Mouse (Mus musculus) heart, postnatal 0 days (tissue): Measurements from ENCODE around the gene Arhgap9. TPM values are rescaled to one million over a fixed set of nuclear protein-coding genes. Genes with fewer than 3 reads are reported as not detected.
A peak's percentile ranks its signal among the peaks of the same experiment; 100 is the strongest.

ENCODE experiments used
- ATAC-seq: fragments of 200-750 bp; cut with Nextera tagmentation; 2 replicates; pipeline ENCODE4 v1.8.0; 2017; ENCODE audit warnings: low read depth, moderate number of reproducible peaks, moderate library complexity; ENCODE audit not compliant: insufficient read depth
- DNase-seq: peaks from one replicate; pipeline ENCODE4 v3.0.0-alpha.2; 2016; ENCODE audit warnings: low spot score
- H3K27ac ChIP-seq: fragments of 300-500 bp; sonication (generic); 2 replicates; pipeline ENCODE4 v1.5.1; 2014; ENCODE audit warnings: low read depth, mild to moderate bottlenecking
- H3K27me3 ChIP-seq: fragments of 300-500 bp; sonication (generic); 2 replicates; pipeline ENCODE4 v1.6.1; 2014; ENCODE audit warnings: low read length, mixed read lengths; ENCODE audit not compliant: control insufficient read depth, insufficient read depth
- H3K36me3 ChIP-seq: fragments of 300-500 bp; sonication (generic); replicated peaks from 2 replicates; pipeline ENCODE4 v1.6.1; 2014; ENCODE audit warnings: low read length, mixed read lengths; ENCODE audit not compliant: control insufficient read depth, insufficient read depth
- H3K4me1 ChIP-seq: fragments of 300-500 bp; sonication (generic); 2 replicates; pipeline ENCODE4 v1.6.1; 2014; ENCODE audit warnings: antibody characterized with exemption; ENCODE audit not compliant: control insufficient read depth, insufficient read depth
- H3K4me2 ChIP-seq: fragments of 300-500 bp; sonication (generic); 2 replicates; pipeline ENCODE4 v1.6.1; 2014; ENCODE audit warnings: low read depth, mild to moderate bottlenecking, low read length, moderate library complexity
- H3K4me3 ChIP-seq: fragments of 300-500 bp; sonication (generic); 2 replicates; pipeline ENCODE4 v1.5.1; 2014; ENCODE audit warnings: low read depth, low read length
- H3K9ac ChIP-seq: fragments of 300-500 bp; sonication (generic); replicated peaks from 2 replicates; pipeline ENCODE4 v1.6.1; 2014; ENCODE audit warnings: low read depth, low read length, mixed read lengths
- H3K9me3 ChIP-seq: fragments of 300-500 bp; sonication (generic); replicated peaks from 2 replicates; pipeline ENCODE4 v1.6.1; 2016; ENCODE audit warnings: low read length; ENCODE audit not compliant: control insufficient read depth
- CTCF ChIP-seq: IDR thresholded peaks from 2 replicates; pipeline ENCODE4 v1.5.1; 2016; ENCODE audit warnings: antibody characterized with exemption, control low read depth, low read depth
- EP300 ChIP-seq: IDR thresholded peaks from 2 replicates; pipeline ENCODE4 v1.6.1; 2016; ENCODE audit warnings: antibody characterized with exemption, low read depth
- WGBS: fragments of 180-500 bp; shearing (Covaris S2); extraction: QIAGEN DNeasy Blood & Tissue Kit; methylation state at CpG from one replicate; pipeline ENCODE4 v1.1.7; 2014; 5-methylcytosine and 5-hydroxymethylcytosine counted together
- polyA plus RNA-seq: library from polyadenylated mRNA; unstranded; fragments of >200 nt; fragmentation: Nextera tagmentation; extraction: Ambion mirVana; gene quantifications from 2 replicates; pipeline ENCODE4 v1.2.1, GENCODE M21; 2015
- total RNA-seq: library from RNA; depleted of rRNA; stranded (reverse); fragments of >200 nt; gene quantifications from 2 replicates; pipeline ENCODE4 v1.2.3, GENCODE M21; 2014; ENCODE audit warnings: low replicate concordance

Gene Arhgap9
- total and polyA plus RNA-seq, 2 experiments from 2014 or later, result 0.73 to 1.8 TPM

- H3K4me1 ChIP-seq, result 0 out of 2 replicates have a peak, but pooled peaks cover 7% of the 10 kb centered on the region
- H3K36me3 ChIP-seq, result no peaks in the 10 kb centered on the region
- H3K4me2 ChIP-seq, result peak overlapping the region; percentile 48
- no peak overlapping the region for H3K27ac ChIP-seq
- H3K9me3 ChIP-seq, result no peaks in the 10 kb centered on the region
- H3K4me3 ChIP-seq, result peak overlapping the region; percentile 10; the same call in 1 of the 2 replicates
- 12% methylated on average over 24 of the region's 24 CpGs for WGBS
- DNase-seq (peak; percentile 44), ATAC-seq (peak; percentile 58; the same call in 1 of the 2 replicates)
- peak overlapping the region; percentile 21; the same call in 1 of the 2 replicates for H3K9ac ChIP-seq
- TF ChIP-seq CTCF (peak; percentile 91), EP300 (no peak)
- H3K27me3 ChIP-seq, result no peaks in the 10 kb centered on the region
Measured at GRCm38 (mm10) chr10:127350594-127351284, 29.0 kb downstream of the Arhgap9 start.

GRCm38 (mm10) chr10:127351285-127351595 is 29.5 kb downstream of the Arhgap9 start:
- Histone ChIP-seq H3K4me1 (0 out of 2 replicates have a peak, but pooled peaks cover 7% of the 10 kb centered on the region), H3K27me3 (no peaks in the 10 kb centered on the region), H3K9me3 (no peaks in the 10 kb centered on the region), H3K4me2 (no peak overlapping the region), H3K36me3 (no peaks in the 10 kb centered on the region), H3K9ac (no peak overlapping the region), H3K4me3 (no peak overlapping the region), H3K27ac (no peak overlapping the region)
- no peak for DNase-seq
- TF ChIP-seq CTCF (no peak), EP300 (no peak)
- no peak for ATAC-seq
- WGBS, result 76% methylated on average over 8 of the region's 8 CpGs

- ATAC-seq, result no peak
- TF ChIP-seq EP300 (no peak), CTCF (no peak)
- Histone ChIP-seq H3K4me1 (0 out of 2 replicates have a peak, but pooled peaks cover 7% of the 10 kb centered on the region), H3K9me3 (no peaks in the 10 kb centered on the region), H3K27ac (no peak overlapping the region), H3K36me3 (no peaks in the 10 kb centered on the region), H3K4me3 (no peak overlapping the region), H3K9ac (no peak overlapping the region), H3K4me2 (no peak overlapping the region), H3K27me3 (no peaks in the 10 kb centered on the region)
- 60% methylated on average over 8 of the region's 8 CpGs for WGBS
- no peak for DNase-seq
Measured at GRCm38 (mm10) chr10:127351719-127352118, 30.0 kb downstream of the Arhgap9 start.

DNA sequence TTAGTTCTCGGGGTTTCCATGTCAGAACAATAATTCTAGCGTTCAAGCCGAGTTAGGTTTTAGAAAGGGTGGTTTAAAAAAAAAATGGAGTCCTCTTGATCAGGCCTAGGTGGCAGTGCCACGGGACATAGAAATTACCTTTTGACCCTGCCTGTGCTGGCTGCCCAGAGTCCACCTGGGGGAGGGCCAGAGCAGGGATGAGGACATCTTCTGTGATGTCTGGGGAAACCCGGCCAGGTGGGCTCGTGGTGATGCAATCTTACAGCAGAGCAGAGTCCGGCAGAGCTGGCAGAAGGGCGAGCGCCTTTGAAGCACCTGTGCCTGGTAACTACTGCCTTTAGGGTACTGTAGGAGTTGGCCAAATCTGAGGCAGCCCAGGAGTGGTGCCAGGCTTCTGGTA is 30.4 kb downstream of the Arhgap9 start:
- Histone ChIP-seq H3K9ac (no peak overlapping the region), H3K27me3 (no peaks in the 10 kb centered on the region), H3K36me3 (no peaks in the 10 kb centered on the region), H3K4me1 (0 out of 2 replicates have a peak, but pooled peaks cover 7% of the 10 kb centered on the region), H3K27ac (no peak overlapping the region), H3K9me3 (no peaks in the 10 kb centered on the region), H3K4me2 (no peak overlapping the region), H3K4me3 (no peak overlapping the region)
- 87% methylated on average over 9 of the region's 9 CpGs for WGBS
- ATAC-seq (no peak), DNase-seq (no peak)
- TF ChIP-seq CTCF, result no peak
- TF ChIP-seq EP300, result no peak

GRCm38 (mm10) chr10:127352766-127353165 is 31.0 kb downstream of the Arhgap9 start:
- 83% methylated on average over 11 of the region's 11 CpGs for WGBS
- H3K27ac ChIP-seq, result no peak overlapping the region

More at GRCm38 (mm10) chr10:127352766-127353165, 31.0 kb downstream of the Arhgap9 start:
- no peaks in the 10 kb centered on the region for H3K36me3 ChIP-seq
- H3K4me3 ChIP-seq, result no peak overlapping the region
- TF ChIP-seq CTCF (no peak), EP300 (no peak)
- H3K27me3 ChIP-seq, result no peaks in the 10 kb centered on the region
- no peak for ATAC-seq
- no peak for DNase-seq
- H3K4me1 ChIP-seq, result 0 out of 2 replicates have a peak, but pooled peaks cover 7% of the 10 kb centered on the region
- H3K4me2 ChIP-seq, result no peak overlapping the region
- no peak overlapping the region for H3K9ac ChIP-seq
- H3K9me3 ChIP-seq, result no peaks in the 10 kb centered on the region
